Mouse (Mus musculus) ovary, postnatal 14 days (tissue): Measurements from ENCODE around the gene Btg2.

ENCODE experiments used
- DNase-seq: peaks from one replicate; pipeline ENCODE4 v3.0.0; 2022; ENCODE audit warnings: low spot score

The Btg2 gene

DNA sequence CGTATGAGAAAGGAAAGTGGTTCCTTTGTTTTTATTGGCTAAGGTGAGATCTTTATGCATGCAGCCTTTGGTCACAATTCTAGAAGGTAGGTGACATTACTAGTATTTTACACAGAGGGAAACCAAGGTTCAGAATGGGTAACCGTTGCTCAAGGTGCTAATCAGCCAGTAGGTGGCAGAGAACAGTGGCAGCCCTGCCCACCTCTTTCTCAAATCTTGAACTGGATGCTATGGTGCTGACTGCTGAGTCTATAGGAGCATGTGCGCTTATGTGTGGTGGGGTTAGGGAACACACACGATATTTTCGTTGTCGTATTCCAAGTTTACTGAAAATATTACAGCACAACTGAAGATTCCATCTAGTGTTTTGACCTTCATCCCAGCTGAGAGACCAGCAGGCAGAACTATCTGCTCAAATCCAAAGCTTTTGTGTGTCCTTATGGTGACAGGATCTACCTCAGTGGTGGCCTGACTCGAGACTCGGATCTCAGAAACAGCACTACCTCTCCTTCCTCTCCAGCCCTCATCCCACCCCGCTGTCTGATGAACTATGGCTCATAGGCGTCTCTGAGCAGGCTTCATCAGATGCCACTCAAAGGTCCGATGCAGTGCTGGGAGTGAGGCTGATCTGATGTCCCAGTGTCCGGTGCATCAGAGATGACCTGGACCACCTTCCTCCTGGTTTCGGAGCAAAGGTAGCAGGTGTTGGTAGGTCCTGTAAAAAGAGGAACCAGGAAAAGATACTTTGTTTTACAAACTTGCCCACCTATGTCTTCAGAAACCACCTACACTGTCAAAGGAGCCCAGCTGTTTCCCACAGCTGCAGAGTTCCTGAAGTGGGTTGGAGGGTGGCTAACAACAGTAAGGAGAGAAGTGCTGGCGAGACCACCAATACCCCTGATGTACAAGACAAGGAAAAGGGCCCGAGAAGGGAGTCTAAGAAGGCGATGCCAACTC is 18.9 kb downstream of the Btg2 start:
- DNase-seq, result no peak

DNA sequence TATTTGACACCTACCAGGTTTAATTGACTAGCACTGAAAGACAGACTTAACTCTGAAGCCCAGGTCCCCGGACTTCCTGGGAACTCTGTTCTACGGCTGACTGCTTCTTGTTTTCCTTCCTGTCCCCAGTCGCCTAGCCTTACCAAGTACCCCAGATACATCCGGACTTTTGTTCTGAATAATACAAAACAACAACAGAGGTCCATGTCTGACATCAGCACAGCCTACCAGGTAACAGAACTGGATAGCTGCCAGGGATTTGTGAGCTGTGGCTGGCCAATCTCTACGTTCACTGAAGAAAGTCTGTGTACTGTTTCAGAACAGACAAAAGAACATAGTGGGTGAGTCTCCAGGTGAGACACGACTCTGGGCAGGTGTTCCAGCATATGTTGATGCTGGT is 20.1 kb downstream of the Btg2 start:
- no peak for DNase-seq

- no peak for DNase-seq
Measured at GRCm38 (mm10) chr1:134057736-134058135, 21.2 kb downstream of the Btg2 start.

DNA sequence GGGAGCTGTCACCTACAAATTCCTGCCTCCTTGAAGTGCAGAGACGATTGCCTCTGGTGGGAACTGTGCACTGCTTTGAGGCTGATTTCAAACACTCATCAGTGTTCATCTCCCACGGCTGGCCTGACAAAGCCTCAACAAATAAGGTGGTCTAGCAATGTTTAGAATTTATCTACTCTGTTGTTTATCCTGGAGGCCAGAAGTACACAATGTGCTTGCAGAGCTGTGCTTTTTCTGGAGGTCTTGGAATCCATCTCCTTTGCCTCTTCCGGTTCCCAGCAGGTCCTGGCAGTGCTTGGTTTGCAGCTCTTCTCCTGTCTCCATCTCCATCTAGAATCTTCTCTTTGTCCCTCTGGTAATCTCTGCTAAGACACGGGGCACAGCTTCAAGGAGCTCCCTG is 22.6 kb downstream of the Btg2 start:
- DNase-seq, result no peak

DNA sequence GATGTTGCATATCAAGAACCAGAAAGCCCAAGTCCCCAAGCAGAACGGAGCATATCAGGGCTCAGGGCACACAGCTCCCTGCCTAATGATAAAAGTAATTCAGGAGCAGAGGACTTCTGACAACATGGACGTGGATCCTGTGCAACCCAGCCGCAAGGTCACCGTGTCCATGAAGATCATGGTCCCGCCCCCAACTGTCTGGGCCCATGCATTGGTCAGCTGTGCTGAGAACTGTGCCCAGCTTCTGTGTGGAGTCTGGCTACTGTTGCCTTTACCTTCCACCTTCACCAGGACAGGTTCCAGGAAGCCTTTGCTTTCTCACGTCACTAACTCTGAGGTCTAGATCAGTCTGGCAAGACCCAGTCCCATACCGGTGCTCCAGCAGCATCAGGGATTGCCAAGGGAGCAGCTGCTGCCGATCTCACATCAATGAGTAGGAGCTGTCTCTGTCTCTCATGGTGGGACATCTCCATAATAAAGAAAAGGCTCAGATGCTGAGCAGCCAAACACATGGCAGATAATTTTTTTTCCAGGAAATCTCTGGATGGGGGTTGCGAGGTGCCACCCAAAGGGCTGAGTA is 23.2 kb downstream of the Btg2 start:
- no peak for DNase-seq

GRCm38 (mm10) chr1:134055058-134055457 is 23.9 kb downstream of the Btg2 start:
- DNase-seq, result no peak

DNA sequence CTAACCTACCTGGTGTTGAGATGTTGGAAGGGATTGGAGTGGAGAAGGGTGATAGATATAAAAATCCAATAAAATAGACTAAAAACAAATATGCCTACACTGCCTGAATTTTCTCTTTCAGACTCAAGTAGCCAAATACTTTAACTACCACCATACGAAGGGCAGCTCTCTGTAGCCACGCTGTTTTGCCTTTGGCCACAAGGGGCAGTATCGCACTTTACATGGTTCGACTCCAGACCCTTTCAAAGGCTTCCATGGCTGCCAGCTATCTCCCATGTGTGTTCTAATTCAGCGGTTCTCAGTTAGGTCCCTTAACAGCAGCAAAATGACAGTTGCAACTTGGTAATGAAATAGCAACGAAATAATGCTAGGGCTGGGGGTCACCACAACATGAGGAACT is 25.7 kb downstream of the Btg2 start:
- peak; percentile 89 for DNase-seq

- DNase-seq, result no peak
Measured at GRCm38 (mm10) chr1:134049542-134049941, 29.4 kb downstream of the Btg2 start.

DNA sequence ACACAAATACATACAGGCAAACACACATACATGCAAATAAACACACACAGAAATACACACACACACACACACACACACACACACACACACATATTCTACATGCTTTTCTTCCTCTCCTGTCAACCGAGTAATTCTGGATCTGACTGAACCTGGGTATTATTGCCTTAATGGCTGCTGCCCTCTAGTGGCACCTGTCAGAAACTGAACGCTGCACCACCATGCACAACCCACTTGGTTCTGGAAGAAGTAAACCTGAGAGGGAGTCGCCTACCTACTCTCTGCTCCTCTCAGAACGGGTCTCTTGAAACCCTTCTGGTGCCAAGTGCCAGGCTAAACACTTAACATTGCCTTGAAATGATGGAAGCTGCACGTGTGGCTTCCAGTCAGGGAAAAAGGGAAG is 30.2 kb downstream of the Btg2 start:
- peak; percentile 71 for DNase-seq

GRCm38 (mm10) chr1:134047431-134047830 is 31.5 kb downstream of the Btg2 start:
- no peak for DNase-seq

GRCm38 (mm10) chr1:134046387-134046786 is 32.5 kb downstream of the Btg2 start:
- no peak for DNase-seq

- peak; percentile 73 for DNase-seq
Measured at GRCm38 (mm10) chr1:134045971-134046370, 32.9 kb downstream of the Btg2 start.

GRCm38 (mm10) chr1:134044805-134045204 is 34.1 kb downstream of the Btg2 start:
- DNase-seq, result no peak

DNA sequence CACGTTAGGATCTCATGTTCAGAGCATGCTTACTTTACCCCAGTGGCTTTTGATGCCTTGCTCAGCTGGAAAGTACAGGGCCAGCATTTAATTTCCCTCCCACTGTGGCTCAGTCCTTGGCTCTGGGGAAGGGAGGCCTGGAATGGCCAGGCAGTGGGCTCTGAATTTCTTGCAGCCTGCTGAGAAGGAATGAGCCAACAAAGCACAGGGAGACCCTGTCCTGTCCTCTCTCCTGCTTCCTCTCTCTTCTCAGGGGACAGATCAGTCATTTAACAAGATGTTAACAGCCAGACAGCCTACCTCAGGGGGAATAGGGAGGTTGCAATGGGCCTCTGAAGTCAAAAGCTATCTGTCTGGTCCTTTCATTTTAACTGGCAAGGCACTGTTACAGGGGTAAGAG is 36.6 kb downstream of the Btg2 start:
- DNase-seq, result no peak

- no peak for DNase-seq
Measured at GRCm38 (mm10) chr1:134041900-134042299, 37.0 kb downstream of the Btg2 start.

DNA sequence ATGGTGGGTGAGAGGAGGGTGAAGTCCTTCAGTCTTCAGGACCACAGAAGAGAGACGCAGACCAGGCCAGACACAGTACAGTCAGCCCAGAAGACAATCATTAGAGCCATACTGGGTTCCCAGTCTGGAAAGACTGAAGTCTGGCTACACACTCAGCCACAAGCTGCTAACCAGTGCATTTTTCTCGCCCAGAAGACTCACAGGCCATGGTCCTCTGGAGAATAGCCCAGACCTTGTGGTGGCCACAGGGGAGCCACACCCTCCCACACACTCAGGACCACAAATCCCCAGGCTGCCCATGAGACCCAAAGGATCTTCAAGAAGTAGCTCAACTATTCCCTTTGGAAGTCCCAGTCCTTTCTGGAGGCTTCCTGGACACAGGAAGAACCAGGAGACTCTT is 39.6 kb downstream of the Btg2 start:
- no peak for DNase-seq

DNA sequence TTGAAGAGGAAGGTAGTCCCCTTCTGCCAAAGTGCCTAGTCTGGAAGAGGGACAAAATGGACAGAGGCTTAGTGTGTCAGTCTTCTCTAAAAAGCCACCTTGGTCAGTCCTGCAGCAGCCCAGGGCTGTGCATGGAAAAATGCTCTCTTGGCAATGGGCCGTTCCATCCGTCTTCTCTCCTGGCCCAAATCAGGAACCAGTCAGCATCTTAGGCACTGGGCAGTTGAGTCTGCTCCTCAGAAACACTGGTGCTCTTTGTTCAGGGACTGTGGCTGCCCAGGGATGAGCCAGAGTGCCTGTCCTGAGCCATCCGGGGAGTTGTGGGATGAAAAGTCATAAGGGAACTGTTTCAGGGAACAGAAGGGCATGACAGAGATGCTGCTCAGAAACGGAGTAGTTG is 40.6 kb downstream of the Btg2 start:
- DNase-seq, result no peak

DNA sequence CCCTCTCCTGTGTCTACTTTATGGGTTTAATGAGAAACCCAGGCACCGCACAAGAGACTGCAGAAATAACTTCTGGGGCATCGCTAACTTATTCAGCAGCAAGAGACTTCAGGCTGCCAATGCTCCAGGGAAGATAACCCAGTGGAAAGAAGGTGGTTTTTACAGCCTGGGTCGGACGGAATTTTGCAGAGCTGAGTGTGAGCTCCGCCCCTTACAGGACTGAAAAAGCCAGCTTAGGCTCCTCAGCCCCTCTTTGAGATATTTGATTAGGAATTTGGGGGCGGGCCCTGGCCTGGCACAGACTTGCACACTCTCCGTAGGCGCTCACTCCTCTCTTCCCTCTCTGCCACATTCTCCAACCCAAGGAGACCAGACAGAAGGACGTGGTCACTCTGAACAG is 41.7 kb downstream of the Btg2 start, which contains the start of gene Fmod:
Fmod (plus strand) TSS at position 83 of the 400 bp plus-strand sequence.
- no peak for DNase-seq

DNA sequence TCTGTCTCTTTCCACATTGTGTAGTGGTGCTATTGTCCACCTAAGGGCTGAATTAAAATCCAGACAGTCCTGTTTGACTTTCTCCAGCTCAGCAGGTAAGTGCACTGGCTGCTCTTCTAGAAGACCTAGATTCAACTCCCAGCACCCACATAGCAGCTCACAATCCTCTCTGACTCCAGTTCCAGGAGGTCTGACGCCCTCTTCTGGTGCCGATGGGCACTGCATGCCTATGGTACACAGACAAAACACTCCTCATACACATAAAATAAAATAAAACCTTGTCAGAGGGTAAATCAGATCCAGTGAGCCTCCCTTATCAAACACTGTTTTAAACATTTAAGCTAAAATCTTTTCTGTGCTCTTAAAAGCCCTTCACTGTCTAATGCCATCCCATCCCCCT is 42.4 kb downstream of the Btg2 start:
- no peak for DNase-seq

DNA sequence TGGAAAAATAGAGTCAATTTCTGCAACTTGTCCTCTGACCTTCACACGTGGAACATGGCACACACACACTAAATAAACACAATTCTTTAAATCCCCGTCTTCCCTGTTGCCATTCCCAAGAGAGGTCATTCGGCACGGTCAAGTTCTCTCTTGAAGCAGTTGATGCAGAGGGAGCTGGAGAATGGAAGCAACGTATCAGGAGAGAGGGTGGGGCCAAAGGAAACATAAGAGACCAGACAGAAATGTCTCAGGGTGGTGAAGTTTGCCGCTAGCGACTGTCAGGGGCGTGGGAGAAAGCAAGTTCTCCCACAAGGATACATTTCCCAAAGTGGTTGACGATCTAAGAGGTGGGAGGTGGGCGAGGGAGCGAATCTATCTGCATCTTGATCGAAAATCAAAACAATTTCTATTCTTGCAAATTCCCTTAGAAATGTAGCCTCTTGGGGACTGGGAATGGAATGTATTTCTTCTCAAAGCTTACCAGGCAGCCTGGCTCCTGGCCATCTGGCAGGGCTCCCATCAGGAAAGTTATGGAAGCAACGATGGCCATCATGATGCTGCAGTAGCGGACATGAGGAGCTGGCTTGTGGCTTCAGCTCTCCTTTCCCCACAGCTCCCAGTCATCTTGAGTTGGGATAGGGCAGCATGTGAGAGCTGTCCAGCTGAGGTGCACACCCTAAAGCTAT is 50.6 kb downstream of the Btg2 start:
- no peak for DNase-seq

GRCm38 (mm10) chr1:134026741-134027140 is 52.2 kb downstream of the Btg2 start:
- DNase-seq, result no peak

- no peak for DNase-seq
Measured at GRCm38 (mm10) chr1:134025975-134026374, 52.9 kb downstream of the Btg2 start.
